Mouse (Mus musculus) ovary, postnatal 36 days (tissue): ENCODE results near the gene Pank1.
A peak's percentile ranks its signal among the peaks of the same experiment; 100 is the strongest.

Experiments
- DNase-seq: peaks from one replicate; pipeline ENCODE4 v3.0.0; 2022; ENCODE audit warnings: low spot score, mixed read lengths

Pank1 gene

GRCm38 (mm10) chr19:34878603-34879541, at the start of gene Pank1:
Gene Pank1 (minus strand): TSS chr19:34879455.
- peak; percentile 78 for DNase-seq

- no peak for DNase-seq
These were observed 43.3 kb upstream of the Pank1 start for GRCm38 (mm10) chr19:34922603-34922963.

- peak; percentile 91 for DNase-seq
These were observed 42.7 kb upstream of the Pank1 start, which contains the start of gene Kif20b for GRCm38 (mm10) chr19:34921652-34922602. Gene Kif20b (plus strand): TSS chr19:34922361.

- DNase-seq = no peak
These were observed 42.0 kb upstream of the Pank1 start for GRCm38 (mm10) chr19:34921253-34921651.

- no peak for DNase-seq
These were observed 41.3 kb upstream of the Pank1 start for GRCm38 (mm10) chr19:34920531-34920930.

- DNase-seq = no peak
These were observed 40.8 kb upstream of the Pank1 start for GRCm38 (mm10) chr19:34920066-34920465.

GRCm38 (mm10) chr19:34912366-34912765, 33.1 kb upstream of the Pank1 start:
- no peak for DNase-seq

- no peak for DNase-seq
These were observed 27.5 kb upstream of the Pank1 start for GRCm38 (mm10) chr19:34906772-34907171.

GRCm38 (mm10) chr19:34905424-34905823, 26.2 kb upstream of the Pank1 start:
- DNase-seq = no peak

- DNase-seq = no peak
These were observed 24.8 kb upstream of the Pank1 start for GRCm38 (mm10) chr19:34904032-34904431.

GRCm38 (mm10) chr19:34901735-34902134, 22.5 kb upstream of the Pank1 start:
- no peak for DNase-seq

- DNase-seq = no peak
These were observed 22.0 kb upstream of the Pank1 start for GRCm38 (mm10) chr19:34901266-34901665.

GRCm38 (mm10) chr19:34898941-34899340, 19.7 kb upstream of the Pank1 start:
- peak; percentile 31 for DNase-seq

GRCm38 (mm10) chr19:34897082-34897965, 18.1 kb upstream of the Pank1 start:
- peak; percentile 56 for DNase-seq

- DNase-seq = no peak
These were observed 15.8 kb upstream of the Pank1 start for GRCm38 (mm10) chr19:34895082-34895481.

GRCm38 (mm10) chr19:34891590-34891989, 12.3 kb upstream of the Pank1 start:
- DNase-seq = no peak

- no peak for DNase-seq
These were observed 11.7 kb upstream of the Pank1 start for GRCm38 (mm10) chr19:34890981-34891380.

- DNase-seq = no peak
These were observed 7.1 kb upstream of the Pank1 start for GRCm38 (mm10) chr19:34886324-34886723.

- no peak for DNase-seq
These were observed 4.4 kb upstream of the Pank1 start for GRCm38 (mm10) chr19:34883526-34884224.

- no peak for DNase-seq
These were observed 3.2 kb upstream of the Pank1 start for GRCm38 (mm10) chr19:34882443-34882842.

GRCm38 (mm10) chr19:34881160-34881559, 1.9 kb upstream of the Pank1 start:
- no peak for DNase-seq
